Mouse (Mus musculus): Measurements from ENCODE around the gene Phldb3. TPM values are rescaled to one million over a fixed set of nuclear protein-coding genes. Genes with fewer than 3 reads are reported as not detected.

Phldb3 gene
- polyA plus RNA-seq, 1 experiment from 2014 or later: not detected

GRCm38 (mm10) chr7:24653681-24654080, 43.1 kb downstream of the Phldb3 start:
- H3K27ac ChIP-seq (replicated peaks in 1 of 2; ENCODE audit: control insufficient read depth in 1 of 2, insufficient read depth in 1 of 2, low read depth in 2 of 2, low read length in 2 of 2): no peak overlapping the region
- no peaks in the 10 kb centered on the region for H3K27me3 ChIP-seq (ENCODE audit: control insufficient read depth, insufficient read depth, low read length)
- 16% methylated on average over 7 of the region's 7 CpGs for WGBS
- no peak overlapping the region for H3K4me3 ChIP-seq (ENCODE audit: control insufficient read depth in 1 of 2, insufficient read depth in 1 of 2, low read depth in 1 of 2, low read length in 2 of 2)
- H3K4me1 ChIP-seq (ENCODE audit: control insufficient read depth in 2 of 2, insufficient read depth in 2 of 2, low read length in 2 of 2): no peaks in the 10 kb centered on the region
- H3K9me3 ChIP-seq (ENCODE audit: control insufficient read depth, low read length): no peaks in the 10 kb centered on the region
- H3K4me2 ChIP-seq (ENCODE audit: low read length): no peak overlapping the region
- H3K36me3 ChIP-seq (ENCODE audit: control insufficient read depth, insufficient read depth, low read length): no peaks in the 10 kb centered on the region
- no peak for ATAC-seq (ENCODE audit: insufficient number of reproducible peaks, insufficient read depth, low FRiP score, low read depth)
- no peak overlapping the region for H3K9ac ChIP-seq (ENCODE audit: low read length)

- no peak overlapping the region for H3K4me2 ChIP-seq (ENCODE audit: low read length)
- WGBS: 56% methylated on average over 12 of the region's 12 CpGs
- ATAC-seq (ENCODE audit: insufficient number of reproducible peaks, insufficient read depth, low FRiP score, low read depth): no peak
These were observed 49.3 kb downstream of the Phldb3 start for GRCm38 (mm10) chr7:24659737-24660357.

GRCm38 (mm10) chr7:24661118-24661904, 50.7 kb downstream of the Phldb3 start:
- H3K4me3 ChIP-seq (ENCODE audit: control insufficient read depth in 1 of 2, insufficient read depth in 1 of 2, low read depth in 1 of 2, low read length in 2 of 2): no peak overlapping the region
- no peaks in the 10 kb centered on the region for H3K4me1 ChIP-seq (ENCODE audit: control insufficient read depth in 2 of 2, insufficient read depth in 2 of 2, low read length in 2 of 2)
- H3K4me2 ChIP-seq (ENCODE audit: low read length): no peak overlapping the region
- ATAC-seq (ENCODE audit: insufficient number of reproducible peaks, insufficient read depth, low FRiP score, low read depth): no peak
- H3K9me3 ChIP-seq (ENCODE audit: control insufficient read depth, low read length): no peaks in the 10 kb centered on the region
- no peak overlapping the region for H3K9ac ChIP-seq (ENCODE audit: low read length)
- H3K27me3 ChIP-seq (ENCODE audit: control insufficient read depth, insufficient read depth, low read length): no peaks in the 10 kb centered on the region
- H3K27ac ChIP-seq (replicated peaks in 1 of 2; ENCODE audit: control insufficient read depth in 1 of 2, insufficient read depth in 1 of 2, low read depth in 2 of 2, low read length in 2 of 2): no peak overlapping the region
- 62% methylated on average over 17 of the region's 17 CpGs for WGBS
- no peaks in the 10 kb centered on the region for H3K36me3 ChIP-seq (ENCODE audit: control insufficient read depth, insufficient read depth, low read length)

More at GRCm38 (mm10) chr7:24659737-24660357, 49.3 kb downstream of the Phldb3 start:
- no peaks in the 10 kb centered on the region for H3K36me3 ChIP-seq (ENCODE audit: control insufficient read depth, insufficient read depth, low read length)
- H3K9ac ChIP-seq (ENCODE audit: low read length): no peak overlapping the region
- no peaks in the 10 kb centered on the region for H3K9me3 ChIP-seq (ENCODE audit: control insufficient read depth, low read length)
- H3K27ac ChIP-seq (replicated peaks in 1 of 2; ENCODE audit: control insufficient read depth in 1 of 2, insufficient read depth in 1 of 2, low read depth in 2 of 2, low read length in 2 of 2): no peak overlapping the region
- no peaks in the 10 kb centered on the region for H3K4me1 ChIP-seq (ENCODE audit: control insufficient read depth in 2 of 2, insufficient read depth in 2 of 2, low read length in 2 of 2)
- H3K27me3 ChIP-seq (ENCODE audit: control insufficient read depth, insufficient read depth, low read length): no peaks in the 10 kb centered on the region
- H3K4me3 ChIP-seq (ENCODE audit: control insufficient read depth in 1 of 2, insufficient read depth in 1 of 2, low read depth in 1 of 2, low read length in 2 of 2): no peak overlapping the region

- Histone ChIP-seq H3K27ac (replicated peaks in 1 of 2; ENCODE audit: control insufficient read depth in 1 of 2, insufficient read depth in 1 of 2, low read depth in 2 of 2, low read length in 2 of 2) (no peak overlapping the region), H3K4me1 (ENCODE audit: control insufficient read depth in 2 of 2, insufficient read depth in 2 of 2, low read length in 2 of 2) (no peaks in the 10 kb centered on the region), H3K4me2 (ENCODE audit: low read length) (no peak overlapping the region), H3K27me3 (ENCODE audit: control insufficient read depth, insufficient read depth, low read length) (no peaks in the 10 kb centered on the region), H3K9me3 (ENCODE audit: control insufficient read depth, low read length) (no peaks in the 10 kb centered on the region), H3K4me3 (ENCODE audit: control insufficient read depth in 1 of 2, insufficient read depth in 1 of 2, low read depth in 1 of 2, low read length in 2 of 2) (no peak overlapping the region), H3K36me3 (ENCODE audit: control insufficient read depth, insufficient read depth, low read length) (no peaks in the 10 kb centered on the region), H3K9ac (ENCODE audit: low read length) (no peak overlapping the region)
- 14% methylated on average over 8 of the region's 8 CpGs for WGBS
- ATAC-seq (ENCODE audit: insufficient number of reproducible peaks, insufficient read depth, low FRiP score, low read depth): no peak
These were observed 52.0 kb downstream of the Phldb3 start for GRCm38 (mm10) chr7:24662575-24662974.

GRCm38 (mm10) chr7:24664301-24664700, 53.7 kb downstream of the Phldb3 start:
- 43% methylated on average over 8 of the region's 8 CpGs for WGBS
- Histone ChIP-seq H3K9ac (ENCODE audit: low read length) (no peak overlapping the region), H3K27ac (replicated peaks in 1 of 2; ENCODE audit: control insufficient read depth in 1 of 2, insufficient read depth in 1 of 2, low read depth in 2 of 2, low read length in 2 of 2) (no peak overlapping the region), H3K9me3 (ENCODE audit: control insufficient read depth, low read length) (no peaks in the 10 kb centered on the region), H3K4me3 (ENCODE audit: control insufficient read depth in 1 of 2, insufficient read depth in 1 of 2, low read depth in 1 of 2, low read length in 2 of 2) (no peak overlapping the region), H3K4me1 (ENCODE audit: control insufficient read depth in 2 of 2, insufficient read depth in 2 of 2, low read length in 2 of 2) (no peaks in the 10 kb centered on the region), H3K27me3 (ENCODE audit: control insufficient read depth, insufficient read depth, low read length) (no peaks in the 10 kb centered on the region), H3K4me2 (ENCODE audit: low read length) (no peak overlapping the region), H3K36me3 (ENCODE audit: control insufficient read depth, insufficient read depth, low read length) (no peaks in the 10 kb centered on the region)
- no peak for ATAC-seq (ENCODE audit: insufficient number of reproducible peaks, insufficient read depth, low FRiP score, low read depth)

GRCm38 (mm10) chr7:24664959-24665358, 54.4 kb downstream of the Phldb3 start:
- 41% methylated on average over 9 of the region's 9 CpGs for WGBS
- no peak overlapping the region for H3K4me3 ChIP-seq (ENCODE audit: control insufficient read depth in 1 of 2, insufficient read depth in 1 of 2, low read depth in 1 of 2, low read length in 2 of 2)

GRCm38 (mm10) chr7:24671944-24672439, 61.4 kb downstream of the Phldb3 start:
- no peaks in the 10 kb centered on the region for H3K36me3 ChIP-seq (ENCODE audit: control insufficient read depth, insufficient read depth, low read length)
- no peak for ATAC-seq (ENCODE audit: insufficient number of reproducible peaks, insufficient read depth, low FRiP score, low read depth)
- no peak overlapping the region for H3K9ac ChIP-seq (ENCODE audit: low read length)
- H3K27me3 ChIP-seq (ENCODE audit: control insufficient read depth, insufficient read depth, low read length): no peaks in the 10 kb centered on the region
- no peak overlapping the region for H3K4me3 ChIP-seq (ENCODE audit: control insufficient read depth in 1 of 2, insufficient read depth in 1 of 2, low read depth in 1 of 2, low read length in 2 of 2)
- 85% methylated on average over 23 of the region's 23 CpGs for WGBS
- H3K4me1 ChIP-seq (ENCODE audit: control insufficient read depth in 2 of 2, insufficient read depth in 2 of 2, low read length in 2 of 2): no peaks in the 10 kb centered on the region
- no peak overlapping the region for H3K4me2 ChIP-seq (ENCODE audit: low read length)
- no peak overlapping the region for H3K27ac ChIP-seq (replicated peaks in 1 of 2; ENCODE audit: control insufficient read depth in 1 of 2, insufficient read depth in 1 of 2, low read depth in 2 of 2, low read length in 2 of 2)
- H3K9me3 ChIP-seq (ENCODE audit: control insufficient read depth, low read length): no peaks in the 10 kb centered on the region

More at GRCm38 (mm10) chr7:24664959-24665358, 54.4 kb downstream of the Phldb3 start:
- H3K36me3 ChIP-seq (ENCODE audit: control insufficient read depth, insufficient read depth, low read length): no peaks in the 10 kb centered on the region
- H3K27ac ChIP-seq (replicated peaks in 1 of 2; ENCODE audit: control insufficient read depth in 1 of 2, insufficient read depth in 1 of 2, low read depth in 2 of 2, low read length in 2 of 2): no peak overlapping the region
- H3K9ac ChIP-seq (ENCODE audit: low read length): no peak overlapping the region
- H3K27me3 ChIP-seq (ENCODE audit: control insufficient read depth, insufficient read depth, low read length): no peaks in the 10 kb centered on the region
- no peaks in the 10 kb centered on the region for H3K4me1 ChIP-seq (ENCODE audit: control insufficient read depth in 2 of 2, insufficient read depth in 2 of 2, low read length in 2 of 2)
- no peak overlapping the region for H3K4me2 ChIP-seq (ENCODE audit: low read length)
- no peaks in the 10 kb centered on the region for H3K9me3 ChIP-seq (ENCODE audit: control insufficient read depth, low read length)
- ATAC-seq (ENCODE audit: insufficient number of reproducible peaks, insufficient read depth, low FRiP score, low read depth): no peak
